In the genomic region with DNA sequence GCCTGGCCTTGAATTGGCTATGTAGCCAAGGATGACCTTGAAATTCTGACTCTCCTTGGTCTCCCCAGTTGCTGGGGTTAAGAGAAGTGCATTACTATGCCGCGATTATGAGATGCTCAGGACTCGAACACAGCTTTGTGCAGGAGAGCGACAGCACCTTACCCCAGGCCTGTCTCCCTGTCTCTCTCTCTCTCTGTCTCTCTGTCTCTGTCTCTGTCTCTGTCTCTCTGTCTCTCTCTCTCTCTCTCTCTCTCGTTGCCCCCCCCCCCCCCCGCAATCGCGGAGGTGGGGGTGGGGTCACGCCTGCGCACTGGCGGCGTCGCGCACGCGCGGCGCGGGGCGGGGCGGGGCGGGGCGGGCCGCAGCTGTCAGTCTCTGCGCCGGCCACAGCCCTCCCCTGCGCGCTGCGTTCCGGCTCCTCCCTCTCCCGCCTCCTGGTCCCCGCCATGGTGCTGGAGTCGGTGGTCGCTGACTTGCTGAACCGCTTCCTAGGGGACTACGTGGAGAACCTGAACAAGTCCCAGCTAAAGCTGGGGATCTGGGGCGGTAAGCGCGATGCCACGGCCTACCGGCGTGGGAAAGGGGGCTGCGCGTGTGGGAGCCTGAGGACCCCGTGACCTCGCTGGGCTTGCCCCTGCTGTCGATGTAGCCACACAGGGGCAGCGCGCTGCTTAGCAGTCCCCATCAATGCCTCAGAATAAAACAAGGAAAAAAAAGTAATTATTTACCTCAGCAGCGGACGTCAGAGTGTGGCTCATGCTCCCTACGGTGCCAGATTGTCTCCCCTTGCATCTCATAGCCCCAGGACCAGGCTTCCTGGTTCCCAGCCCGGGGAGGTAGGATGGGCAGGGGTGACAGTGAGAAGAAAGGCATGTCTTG, we compare ENCODE assay signal across 8 mouse cellular contexts. TPM values are rescaled to one million over a fixed set of nuclear protein-coding genes. Genes with fewer than 3 reads are reported as not detected.
DNase-seq lines count a peak whose midpoint lies in the region; ATAC-seq and TF ChIP-seq lines count a peak whose summit lies in the region.

A gene (plus strand): TSS at position 416 of the 879 bp plus-strand sequence.

- H3K4me1 ChIP-seq in cerebellum, adult 2 months (ENCODE audit: control insufficient read depth, insufficient read depth, low read length) = peaks cover 2% of the 10 kb centered on the region; the same call in 1 of the 2 replicates

- no peaks in the 10 kb centered on the region for H3K27me3 ChIP-seq in cerebellum, adult 2 months (ENCODE audit: control insufficient read depth, insufficient read depth, low read length)

- peak; percentile 26 for DNase-seq in MEL-GATA-1-ER (ENCODE audit: extremely low read depth, low read depth)
- DNase-seq in cerebellum, adult 2 months = peak; percentile 86 to 87
- DNase-seq in forelimb bud, embryonic 11.5 days (ENCODE audit: low read depth, low spot score) = peak; percentile 74
- peak; percentile 80 to 82 for DNase-seq in layer of hippocampus, postnatal 14 days (ENCODE audit: low spot score in 2 of 2)
- DNase-seq in lung, postnatal 10 days = peak; percentile 89
- peak; percentile 83 for DNase-seq in ovary, postnatal 36 days (ENCODE audit: low spot score)
- peak; percentile 88 for DNase-seq in thymus, postnatal 14 days

- TF ChIP-seq POLR2A in cerebellum, adult 2 months (IDR thresholded peaks at IDR 0.05; ENCODE audit: borderline replicate concordance, insufficient read depth, low read length) = peak; percentile 64

- WGBS in cerebellum, adult 2 months = under 1% methylated on average over 48 of the region's 53 CpGs

- H3K4me3 ChIP-seq in cerebellum, adult 2 months (replicated peaks; ENCODE audit: insufficient read depth, low read depth, low read length) = peak within 1 kb of the TSS; percentile 98

- H3K27ac ChIP-seq in cerebellum, adult 2 months (ENCODE audit: insufficient read depth, low read length) = peak within 1 kb of the TSS; percentile 91

- ATAC-seq in hematopoietic stem cell, adult 5-6 weeks (replicated peaks in 1 of 2; ENCODE audit: insufficient read depth in 1 of 2, low FRiP score in 2 of 2, low TSS enrichment in 1 of 2, low read depth in 1 of 2, poor library complexity in 2 of 2, severe bottlenecking in 2 of 2) = peak; percentile 91 to 92

- TF ChIP-seq CTCF in cerebellum, adult 2 months (IDR thresholded peaks at IDR 0.05; ENCODE audit: borderline replicate concordance, insufficient read depth, low read depth, low read length) = no peak

RNA-seq across cellular contexts. Expression of the gene that starts here (rescaled TPM):
- 45.6 and 46.5 TPM in 2 replicates for polyA plus RNA-seq in cerebellum, adult 2 months (2012; rRNA removed)
- total RNA-seq in hematopoietic stem cell, adult 5-6 weeks (2017) = 26.1 and 36.5 TPM in 2 replicates
- 10 to 100 TPM; 64.9 to 71.7 TPM for total RNA-seq in layer of hippocampus, postnatal 14 days (2021)

Comparison
In these comparisons a context has a peak if more than half of its experiments do, and no peak if none do; other contexts are left out.
1. Peak in every context shown above with its lines: DNase-seq, ATAC-seq, H3K4me3 ChIP-seq and H3K27ac ChIP-seq.
2. DNase-seq: peak in every context shown above with its lines; median percentile 89 in lung, postnatal 10 days; 88 in thymus, postnatal 14 days; 86 in cerebellum, adult 2 months; 83 in ovary, postnatal 36 days; 81 in layer of hippocampus, postnatal 14 days; 74 in forelimb bud, embryonic 11.5 days; 26 in MEL-GATA-1-ER.